Mouse (Mus musculus): Measurements from ENCODE around the gene Rnase2b. TPM values are rescaled to one million over a fixed set of nuclear protein-coding genes. Genes with fewer than 3 reads are reported as not detected.

Gene Rnase2b
- polyA plus RNA-seq (2017; shearing (Covaris generic)) = not detected

DNA sequence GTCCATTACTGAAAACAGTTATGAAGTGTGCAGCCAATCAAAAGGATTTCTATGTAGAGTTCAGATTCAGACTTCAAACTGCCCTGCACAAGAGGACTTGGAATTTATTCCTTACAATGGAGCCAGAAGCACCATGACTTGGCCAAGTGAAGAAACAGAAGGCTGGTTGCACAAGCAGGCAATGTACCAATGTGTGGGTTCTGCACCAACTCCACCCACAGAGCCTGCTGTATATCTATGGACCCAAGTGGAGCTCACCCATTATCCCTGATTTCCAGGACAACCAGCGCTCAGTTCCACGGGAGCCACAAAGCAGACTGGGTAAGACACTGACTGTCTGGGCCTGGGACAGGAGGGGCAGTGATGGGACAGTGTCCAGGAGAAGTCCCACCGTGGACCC is at the start of gene Rnase2b:
Rnase2b (plus strand) TSS at position 285 of the 400 bp plus-strand sequence.

DNA sequence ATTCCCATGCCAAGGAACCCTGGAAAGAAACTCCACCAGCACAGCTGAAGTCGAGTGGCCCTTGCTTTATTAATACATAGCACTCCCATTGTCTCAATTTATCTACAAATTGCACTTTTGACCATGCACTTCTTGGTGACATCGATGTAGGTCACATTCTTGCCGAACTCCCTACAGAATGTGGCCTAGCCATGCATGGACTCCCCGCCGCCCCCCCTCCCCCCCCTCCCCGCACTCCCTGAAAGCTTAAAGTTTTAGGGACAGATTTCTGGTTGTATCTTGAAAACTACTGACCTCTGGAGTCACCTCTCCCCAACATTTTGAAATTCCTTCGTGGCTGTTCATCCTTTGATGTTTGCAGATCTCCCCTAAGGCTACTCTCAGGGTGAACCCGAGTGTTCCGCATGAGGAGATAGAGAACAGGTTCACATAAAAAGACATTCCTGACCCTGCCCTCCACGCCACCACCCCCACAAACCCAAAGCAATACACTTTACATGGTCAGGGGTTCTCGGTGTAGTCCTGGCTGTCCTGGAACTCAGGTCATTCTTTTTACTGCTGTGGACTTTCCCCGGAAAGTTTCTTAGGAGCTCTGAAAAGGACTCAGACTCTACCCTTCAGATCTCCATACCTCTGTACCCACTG is 48.0 kb upstream of the Rnase2b start, which contains the start of gene Eddm3b:
Eddm3b (plus strand) TSS at position 511 of the 645 bp plus-strand sequence.

DNA sequence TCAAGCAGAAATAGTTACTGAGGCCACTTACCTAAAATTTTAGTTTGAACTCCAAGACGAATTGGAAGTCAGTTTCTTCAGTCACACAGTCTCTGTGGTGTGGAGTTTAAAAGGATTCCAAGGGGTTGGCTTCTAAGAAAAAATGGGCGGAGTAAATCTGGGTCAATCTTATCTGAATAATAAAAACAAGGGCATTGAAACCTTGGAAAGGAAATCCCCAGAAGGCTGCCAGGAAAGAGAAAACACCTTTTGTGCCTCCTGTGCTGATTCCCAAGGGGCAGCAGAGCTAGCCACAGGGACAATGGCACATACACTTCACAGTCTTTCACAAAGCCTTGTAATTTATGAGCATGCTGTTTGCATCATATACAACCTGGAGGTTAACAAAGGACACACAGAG is 15.4 kb upstream of the Rnase2b start, which contains the start of gene Rnase1:
Rnase1 (minus strand) TSS at position 101 of the 400 bp plus-strand sequence.

DNA sequence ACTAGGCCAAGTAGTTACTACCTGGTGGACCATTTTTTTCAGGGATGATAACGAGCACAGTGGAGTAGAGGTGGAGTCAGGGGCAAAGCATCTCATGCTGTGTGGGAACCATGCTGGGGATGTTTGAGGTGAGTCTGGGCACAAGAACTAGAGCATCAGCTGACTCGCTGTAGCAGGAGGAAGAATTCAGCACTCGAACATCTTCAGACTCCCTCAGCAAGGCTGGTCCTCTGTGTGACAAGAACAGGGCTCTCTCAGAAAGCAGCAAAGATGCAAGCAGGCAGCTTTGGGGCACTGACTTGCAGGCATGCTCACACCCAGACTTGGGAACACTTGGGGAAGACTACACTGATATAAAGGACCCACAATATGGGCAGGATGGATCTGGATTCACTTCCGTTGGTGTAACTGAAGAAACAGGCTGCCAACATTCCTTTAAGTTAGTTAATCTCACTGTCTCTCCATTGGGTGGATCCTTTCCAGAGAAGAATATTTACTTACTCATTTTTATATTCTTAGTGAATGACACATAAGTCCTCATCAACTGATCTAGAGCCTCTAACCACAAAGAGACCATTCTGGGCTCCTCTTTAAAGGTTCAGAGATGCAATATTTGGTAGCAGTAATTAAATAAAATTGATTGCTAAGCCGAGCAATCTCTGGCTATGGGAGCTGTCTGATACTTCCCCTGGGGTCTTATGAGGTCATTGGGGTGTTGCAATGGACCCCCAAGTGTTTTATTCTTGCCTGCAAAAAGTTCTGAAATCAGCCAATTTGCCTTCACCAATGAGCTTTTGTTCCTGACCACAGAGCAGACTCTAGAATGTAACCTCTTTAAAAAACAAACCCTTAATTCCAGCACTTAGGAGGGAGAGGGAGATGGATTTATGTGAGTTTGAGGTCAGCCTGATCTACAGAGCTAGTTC is 37.3 kb downstream of the Rnase2b start, which contains the start of gene Ang2:
Ang2 (minus strand) TSS at position 51 of the 926 bp plus-strand sequence.

DNA sequence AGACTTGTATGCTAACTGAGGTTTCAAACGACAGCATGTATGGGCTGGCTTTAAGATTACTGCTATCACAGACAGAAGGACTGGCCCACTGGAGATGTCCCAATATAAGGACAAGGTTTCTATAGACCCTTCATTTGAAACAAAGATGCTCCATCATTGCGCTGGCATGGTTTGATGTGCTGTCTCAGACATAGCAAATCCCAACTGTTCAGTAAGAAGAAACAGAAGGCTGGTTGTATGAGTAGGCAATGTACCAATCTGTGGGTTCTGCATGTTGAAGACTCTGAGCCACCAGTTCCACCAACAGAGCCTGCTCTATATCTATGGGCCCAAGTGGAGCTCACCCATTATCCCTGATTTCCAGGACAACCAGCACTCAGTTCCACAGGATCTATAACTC is 41.1 kb downstream of the Rnase2b start, which contains the start of gene Ear14:
Ear14 (plus strand) TSS at position 277 of the 400 bp plus-strand sequence.

Other genes starting within 250 kb of the Rnase2b start
- gene Osgep, start 237.4 kb upstream of the Rnase2b start, polyA plus RNA-seq (2017; shearing (Covaris generic)) = 106 TPM
- 67.8 TPM for gene Apex1, start 237.3 kb upstream of the Rnase2b start, polyA plus RNA-seq (2017; shearing (Covaris generic))
- gene Pip4p1, start 231.4 kb upstream of the Rnase2b start, polyA plus RNA-seq (2017; shearing (Covaris generic)) = 76.7 TPM
- gene Pnp, start 231.2 kb upstream of the Rnase2b start, polyA plus RNA-seq (2017; shearing (Covaris generic)) = 45.5 TPM
- gene Gm49342, start 217.7 kb upstream of the Rnase2b start, polyA plus RNA-seq (2017; shearing (Covaris generic)) = not detected
- gene Pnp2, start 206.3 kb upstream of the Rnase2b start, polyA plus RNA-seq (2017; shearing (Covaris generic)) = 0.36 TPM
- gene Rnase10, start 154.5 kb upstream of the Rnase2b start, polyA plus RNA-seq (2017; shearing (Covaris generic)) = not detected
- gene Rnase9, start 120.4 kb upstream of the Rnase2b start, polyA plus RNA-seq (2017; shearing (Covaris generic)) = not detected
- gene Rnase11, start 112.1 kb upstream of the Rnase2b start, polyA plus RNA-seq (2017; shearing (Covaris generic)) = not detected
- gene Rnase12, start 104.6 kb upstream of the Rnase2b start, polyA plus RNA-seq (2017; shearing (Covaris generic)) = not detected
- 0.20 TPM for gene Olfr750, start 87.8 kb upstream of the Rnase2b start, polyA plus RNA-seq (2017; shearing (Covaris generic))
- 12.8 TPM for gene Rnase4, start 71.2 kb upstream of the Rnase2b start, polyA plus RNA-seq (2017; shearing (Covaris generic))
- gene Ang, start 71.1 kb upstream of the Rnase2b start, polyA plus RNA-seq (2017; shearing (Covaris generic)) = 3.1 TPM
- gene Eddm3b, start 47.8 kb upstream of the Rnase2b start, polyA plus RNA-seq (2017; shearing (Covaris generic)) = not detected
- 1.1 TPM for gene Rnase6, start 38.4 kb upstream of the Rnase2b start, polyA plus RNA-seq (2017; shearing (Covaris generic))
- not detected for gene Rnase1, start 15.5 kb upstream of the Rnase2b start, polyA plus RNA-seq (2017; shearing (Covaris generic))
- gene Ang2, start 36.9 kb downstream of the Rnase2b start, polyA plus RNA-seq (2017; shearing (Covaris generic)) = not detected
- gene Ear14, start 41.1 kb downstream of the Rnase2b start, polyA plus RNA-seq (2017; shearing (Covaris generic)) = not detected
- gene Rnase2a, start 93.9 kb downstream of the Rnase2b start, polyA plus RNA-seq (2017; shearing (Covaris generic)) = not detected
- gene Gm7247, start 199.5 kb downstream of the Rnase2b start, polyA plus RNA-seq (2017; shearing (Covaris generic)) = not detected
- 0.04 TPM for gene Vmn2r88, start 248.6 kb downstream of the Rnase2b start, polyA plus RNA-seq (2017; shearing (Covaris generic))

Data from CD4-positive, CD25-positive, alpha-beta regulatory T cell (primary cell).